Mouse (Mus musculus) CH12.LX (cell line): ENCODE results near the gene Adgb. TPM values are rescaled to one million over a fixed set of nuclear protein-coding genes. Genes with fewer than 3 reads are reported as not detected.

Experiments
- DNase-seq: peaks from one replicate; pipeline ENCODE4 v3.0.0-alpha.2; 2013; ENCODE audit errors: extremely low read depth
- H3K27ac ChIP-seq: 2 replicates; pipeline ENCODE4 v1.5.1; 2012; ENCODE audit warnings: low read depth, mild to moderate bottlenecking, control low read depth, moderate library complexity; ENCODE audit not compliant: insufficient read depth
- H3K27me3 ChIP-seq: replicated peaks from 2 replicates; pipeline ENCODE3; 2012; ENCODE audit warnings: inconsistent platforms
- H3K36me3 ChIP-seq, 2 experiments: replicated peaks in 1 of 2; 2 replicates each; pipeline versions ENCODE3 to v1.6.1; 2012; ENCODE audit warnings: inconsistent platforms in 1 of 2, low read length in 1 of 2, mild to moderate bottlenecking in 1 of 2, mixed read lengths in 1 of 2, moderate library complexity in 1 of 2; ENCODE audit not compliant: control insufficient read depth in 1 of 2, insufficient read depth in 1 of 2
- H3K4me1 ChIP-seq, 2 experiments: 2 replicates each; pipeline ENCODE4 v1.6.1; 2012; ENCODE audit warnings: inconsistent platforms in 1 of 2, moderate library complexity in 1 of 2; ENCODE audit not compliant: insufficient read depth in 2 of 2, control insufficient read depth in 1 of 2
- H3K4me2 ChIP-seq: 2 replicates; pipeline ENCODE4 v1.6.1; 2012; ENCODE audit warnings: low read depth, mild to moderate bottlenecking, control low read depth; ENCODE audit not compliant: poor library complexity, insufficient read depth, severe bottlenecking
- H3K4me3 ChIP-seq, 3 experiments: fragments of 150-350 bp in 1 of 3; sonication (generic) in 1 of 3; replicated peaks in 1 of 3; 2 replicates each; pipeline versions ENCODE3 to v1.5.1; 2011 to 2012; ENCODE audit warnings: low read depth in 2 of 3, low read length in 2 of 3, mild to moderate bottlenecking in 2 of 3, moderate library complexity in 2 of 3, control low read depth in 1 of 3, improper control_type of control experiment in 1 of 3, inconsistent platforms in 1 of 3, mixed read lengths in 1 of 3; ENCODE audit not compliant: poor library complexity in 1 of 3
- H3K79me2 ChIP-seq: replicated peaks from 2 replicates; pipeline ENCODE4 v1.6.1; 2012; ENCODE audit warnings: mild to moderate bottlenecking, moderate library complexity; ENCODE audit not compliant: control insufficient read depth, poor library complexity, insufficient read depth, severe bottlenecking; ENCODE audit errors: extremely low read depth
- H3K9ac ChIP-seq: 2 replicates; pipeline ENCODE4 v1.6.1; 2012; ENCODE audit warnings: low read depth, mild to moderate bottlenecking, control low read depth, moderate library complexity; ENCODE audit not compliant: insufficient read depth
- H3K9me3 ChIP-seq: replicated peaks from 2 replicates; pipeline ENCODE3; 2012; ENCODE audit warnings: low read length, inconsistent platforms, mixed read lengths
- BHLHE40 ChIP-seq: IDR thresholded peaks from 2 replicates; pipeline ENCODE4 v1.6.1; 2011; ENCODE audit warnings: mild to moderate bottlenecking, low read depth, low read length, improper control_type of control experiment
- JUND ChIP-seq: conservative IDR thresholded peaks from 2 replicates; pipeline ENCODE4 v1.6.1; 2011; ENCODE audit warnings: low read depth, low read length, improper control_type of control experiment
- MAFK ChIP-seq: IDR thresholded peaks from 2 replicates; pipeline ENCODE4 v1.6.1; 2011; ENCODE audit warnings: low read length, improper control_type of control experiment; ENCODE audit not compliant: insufficient replicate concordance
- MEF2A ChIP-seq: IDR thresholded peaks from 2 replicates; pipeline ENCODE4 v1.6.1; 2014; ENCODE audit warnings: low read depth, mild to moderate bottlenecking, inconsistent platforms, low read length, improper control_type of control experiment, borderline replicate concordance
- MYC ChIP-seq: IDR thresholded peaks from 2 replicates; pipeline ENCODE4 v1.6.1; 2011; ENCODE audit warnings: low read depth, mild to moderate bottlenecking, improper control_type of control experiment, low read length
- NELFE ChIP-seq: IDR thresholded peaks from 2 replicates; pipeline ENCODE4 v1.6.1; 2011; ENCODE audit warnings: low read depth, low read length, improper control_type of control experiment
- NRF1 ChIP-seq: IDR thresholded peaks from 2 replicates; pipeline ENCODE4 v1.6.1; 2014; ENCODE audit warnings: low read depth, mild to moderate bottlenecking, inconsistent platforms, low read length, improper control_type of control experiment, moderate library complexity
- SMC3 ChIP-seq: IDR thresholded peaks from 2 replicates; pipeline ENCODE4 v1.6.1; 2011; ENCODE audit warnings: low read depth, low read length, improper control_type of control experiment
- TBP ChIP-seq: conservative IDR thresholded peaks from 2 replicates; pipeline ENCODE4 v1.6.1; 2011; ENCODE audit warnings: low read depth, low read length, improper control_type of control experiment
- ZC3H11A ChIP-seq: IDR thresholded peaks from 2 replicates; pipeline ENCODE4 v1.6.1; 2012; ENCODE audit warnings: low read depth, mild to moderate bottlenecking, inconsistent platforms, low read length, improper control_type of control experiment
- dilution Hi-C: fragments of 300-500 bp; cut with MboI; formaldehyde crosslinking; loops from 2 replicates; pipeline ENCODE4 v1.14.3; 2020; ENCODE audit warnings: low sequenced_read_pairs; ENCODE audit not compliant: extremely low pct_unique_long_range_greater_than_20kb, extremely low pct_ligation_motif_present
- in situ Hi-C: fragments of 300-500 bp; cut with MboI; formaldehyde crosslinking; loops from 3 replicates; pipeline ENCODE4 v1.14.3; 2019; ENCODE audit warnings: low sequenced_read_pairs, low pct_ligation_motif_present, low pct_unique_long_range_greater_than_20kb, mixed read lengths
- polyA plus RNA-seq: library from polyadenylated mRNA; unstranded; fragments of >175 nt; gene quantifications from 2 replicates; pipeline ENCODE4 v1.2.1, GENCODE M21; 2012; ENCODE audit warnings: low read depth; ENCODE audit not compliant: insufficient read length
- total RNA-seq, 2 experiments: library from RNA; depleted of rRNA; stranded (reverse); fragments of 300-350 nt in 1 of 2; fragments of >200 nt in 1 of 2; gene quantifications; 2 replicates each; pipeline ENCODE4 v1.2.3; 2012 to 2014

Adgb gene
- total and polyA plus RNA-seq, 3 experiments, result not detected

GRCm38 (mm10) chr10:10300915-10301439, 171.1 kb downstream of the Adgb start:
- no peak overlapping the region for H3K9ac ChIP-seq
- H3K36me3 ChIP-seq, result no peaks in the 10 kb centered on the region
- H3K27ac ChIP-seq, result no peak overlapping the region
- H3K4me3 ChIP-seq, result no peak overlapping the region
- no peak overlapping the region for H3K4me2 ChIP-seq
- no peaks in the 10 kb centered on the region for H3K79me2 ChIP-seq
- peaks cover 0 to 10% of the 10 kb centered on the region in 2 experiments; a peak in 3 of 4 replicates for H3K4me1 ChIP-seq
- no peaks in the 10 kb centered on the region for H3K27me3 ChIP-seq
- H3K9me3 ChIP-seq, result no peaks in the 10 kb centered on the region
- TF ChIP-seq NELFE, result no peak
- no peak for TF ChIP-seq NRF1
- TF ChIP-seq MYC, result no peak
- dilution Hi-C loops (no loop called here), in situ Hi-C loops (loop anchor here (25.0 kb wide), 1 partner anchor 489 kb away; no protein-coding TSS in a partner anchor)
- DNase-seq, result no peak

GRCm38 (mm10) chr10:10299987-10300386, 172.1 kb downstream of the Adgb start:
- Histone ChIP-seq H3K4me1 (peaks cover 0 to 10% of the 10 kb centered on the region in 2 experiments; a peak in 3 of 4 replicates), H3K4me2 (no peak overlapping the region), H3K9me3 (no peaks in the 10 kb centered on the region), H3K4me3 (no peak overlapping the region), H3K79me2 (no peaks in the 10 kb centered on the region), H3K36me3 (no peaks in the 10 kb centered on the region), H3K9ac (no peak overlapping the region), H3K27ac (no peak overlapping the region), H3K27me3 (no peaks in the 10 kb centered on the region)
- no peak for DNase-seq
- dilution Hi-C loops (no loop called here), in situ Hi-C loops (loop anchor here (25.0 kb wide), 1 partner anchor 488 kb away; no protein-coding TSS in a partner anchor)
- TF ChIP-seq NELFE, result no peak
- TF ChIP-seq SMC3, result no peak
- TF ChIP-seq MEF2A, result no peak
- no peak for TF ChIP-seq BHLHE40

GRCm38 (mm10) chr10:10287221-10287867, 184.8 kb downstream of the Adgb start:
- Histone ChIP-seq H3K9me3 (no peaks in the 10 kb centered on the region), H3K4me1 (peaks cover 0 to 11% of the 10 kb centered on the region in 2 experiments; a peak in 2 of 4 replicates), H3K79me2 (no peaks in the 10 kb centered on the region), H3K4me2 (no peak overlapping the region), H3K36me3 (no peaks in the 10 kb centered on the region), H3K27ac (no peak overlapping the region), H3K4me3 (no peak overlapping the region), H3K27me3 (no peaks in the 10 kb centered on the region), H3K9ac (no peak overlapping the region)
- dilution Hi-C loops, result no loop called here
- peak; percentile 49 for DNase-seq
- in situ Hi-C loops, result no loop called here
- TF ChIP-seq JUND, result no peak
- TF ChIP-seq TBP, result 0 out of 2 replicates have a peak, but pooled peaks have one; percentile 27
- no peak for TF ChIP-seq MAFK
- TF ChIP-seq ZC3H11A, result no peak

Other genes starting within 250 kb of the Adgb start
- not detected in 2 replicates for gene Rab32, start 85.9 kb upstream of the Adgb start, total RNA-seq (2012; rRNA removed)
- not detected in 2 replicates for gene Rab32, start 85.9 kb upstream of the Adgb start, total RNA-seq (2014; rRNA removed)
- gene Rab32, start 85.9 kb upstream of the Adgb start, polyA plus RNA-seq, result not detected in 2 replicates
- not detected in 2 replicates for gene Gm10944, start 209.0 kb upstream of the Adgb start, total RNA-seq (2012; rRNA removed)
- not detected in 2 replicates for gene Gm10944, start 209.0 kb upstream of the Adgb start, total RNA-seq (2014; rRNA removed)
- not detected in 2 replicates for gene Gm10944, start 209.0 kb upstream of the Adgb start, polyA plus RNA-seq